Mouse (Mus musculus) forebrain, embryonic 16.5 days (tissue): ENCODE measurements at regions not wholly inside any gene's neighbourhood (a gene's known extent, or its start where the extent isn't known, plus 50 kb on each side); places are given as distances from the start of the nearest gene placed in this dataset.
A peak's percentile ranks its signal among the peaks of the same experiment; 100 is the strongest.
"Not testable (repeated sequence)": the region's sequence is repeated elsewhere in the genome, so short reads cannot be mapped to it uniquely, and the experiment has no call there.

ENCODE experiments used
- ATAC-seq: fragments of 200-750 bp; cut with Nextera tagmentation; 2 replicates; pipeline ENCODE4 v1.8.0; 2017; ENCODE audit warnings: mild to moderate bottlenecking, moderate library complexity
- H3K27ac ChIP-seq: fragments of 300-500 bp; sonication (generic); 2 replicates; pipeline ENCODE4 v1.5.1; 2014; ENCODE audit warnings: low read length, control low read depth
- H3K27me3 ChIP-seq: fragments of 300-500 bp; sonication (generic); replicated peaks from 2 replicates; pipeline ENCODE4 v1.6.1; 2014; ENCODE audit warnings: low read length; ENCODE audit not compliant: control insufficient read depth, insufficient read depth
- H3K36me3 ChIP-seq: fragments of 300-500 bp; sonication (generic); 2 replicates; pipeline ENCODE4 v1.6.1; 2014; ENCODE audit not compliant: control insufficient read depth, insufficient read depth
- H3K4me1 ChIP-seq: fragments of 300-500 bp; sonication (generic); replicated peaks from 2 replicates; pipeline ENCODE4 v1.6.1; 2014; ENCODE audit warnings: low read length; ENCODE audit not compliant: control insufficient read depth, insufficient read depth
- H3K4me2 ChIP-seq: fragments of 300-500 bp; sonication (generic); 2 replicates; pipeline ENCODE4 v1.6.1; 2014; ENCODE audit warnings: mild to moderate bottlenecking, low read length, control low read depth
- H3K4me3 ChIP-seq: fragments of 300-500 bp; sonication (generic); replicated peaks from 2 replicates; pipeline ENCODE4 v1.5.1; 2014; ENCODE audit warnings: mild to moderate bottlenecking, low read length, control low read depth
- H3K9ac ChIP-seq: fragments of 300-500 bp; sonication (generic); replicated peaks from 2 replicates; pipeline ENCODE4 v1.6.1; 2014; ENCODE audit warnings: low read depth, low read length, control low read depth
- H3K9me3 ChIP-seq: fragments of 300-500 bp; sonication (generic); 2 replicates; pipeline ENCODE4 v1.6.1; 2016; ENCODE audit warnings: low read length; ENCODE audit not compliant: control insufficient read depth
- WGBS: fragments of 180-500 bp; shearing (Covaris S2); extraction: QIAGEN DNeasy Blood & Tissue Kit; methylation state at CpG from one replicate; pipeline ENCODE4 v1.1.7; 2014; 5-methylcytosine and 5-hydroxymethylcytosine counted together

DNA sequence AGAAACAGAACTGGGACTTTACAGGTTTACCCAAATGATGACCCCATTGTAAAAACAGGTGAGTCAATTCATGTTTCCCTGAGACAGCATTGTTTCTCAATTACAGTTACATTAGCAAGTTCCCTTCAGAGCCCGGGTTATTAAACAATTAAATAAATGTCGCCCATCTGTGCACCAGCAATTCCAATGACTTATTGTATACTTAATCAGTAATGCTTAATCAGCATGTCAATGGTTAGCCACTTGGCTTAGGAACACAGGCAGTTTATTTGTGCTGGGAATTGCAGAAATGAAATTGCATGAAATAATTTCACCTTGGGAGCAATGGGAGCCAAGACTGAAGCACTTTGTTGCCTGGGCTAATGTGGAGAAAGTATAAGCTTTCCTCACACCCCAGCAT lies 364.3 kb downstream of the Kif2b start:
- no peak overlapping the region for H3K9ac ChIP-seq
- ATAC-seq: no peak
- H3K27me3 ChIP-seq: no peaks in the 10 kb centered on the region
- no peaks in the 10 kb centered on the region for H3K36me3 ChIP-seq
- no peaks in the 10 kb centered on the region for H3K4me1 ChIP-seq
- H3K4me3 ChIP-seq: no peak overlapping the region
- no peak overlapping the region for H3K27ac ChIP-seq
- WGBS: 49% methylated on average over 2 of the region's 2 CpGs
- H3K4me2 ChIP-seq: no peak overlapping the region
- no peaks in the 10 kb centered on the region for H3K9me3 ChIP-seq

DNA sequence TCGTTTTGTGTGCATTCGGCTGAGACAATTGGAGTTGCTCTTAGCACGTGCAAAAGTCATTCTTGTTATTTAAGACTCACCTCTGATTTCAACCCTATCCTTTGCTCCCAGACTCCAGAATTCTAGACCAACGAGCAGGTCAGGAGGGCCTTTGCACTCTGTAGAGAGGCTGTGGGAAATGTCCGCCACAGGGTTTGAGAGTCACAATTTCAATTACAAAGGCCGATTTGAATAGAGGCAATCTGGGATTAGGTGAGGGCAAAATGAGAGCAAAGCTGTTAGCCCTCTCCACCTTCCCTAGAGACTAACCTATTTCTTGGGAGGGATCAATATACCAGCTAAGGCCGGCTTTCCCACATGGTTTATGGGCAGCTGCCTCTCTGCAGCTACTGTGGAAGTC lies 370.9 kb downstream of the Kif2b start:
- Histone ChIP-seq H3K9me3 (no peaks in the 10 kb centered on the region), H3K27me3 (no peaks in the 10 kb centered on the region), H3K4me3 (no peak overlapping the region), H3K9ac (no peak overlapping the region), H3K4me2 (no peak overlapping the region), H3K27ac (no peak overlapping the region), H3K4me1 (no peaks in the 10 kb centered on the region), H3K36me3 (no peaks in the 10 kb centered on the region)
- WGBS: 32% methylated on average over 7 of the region's 7 CpGs
- no peak for ATAC-seq

DNA sequence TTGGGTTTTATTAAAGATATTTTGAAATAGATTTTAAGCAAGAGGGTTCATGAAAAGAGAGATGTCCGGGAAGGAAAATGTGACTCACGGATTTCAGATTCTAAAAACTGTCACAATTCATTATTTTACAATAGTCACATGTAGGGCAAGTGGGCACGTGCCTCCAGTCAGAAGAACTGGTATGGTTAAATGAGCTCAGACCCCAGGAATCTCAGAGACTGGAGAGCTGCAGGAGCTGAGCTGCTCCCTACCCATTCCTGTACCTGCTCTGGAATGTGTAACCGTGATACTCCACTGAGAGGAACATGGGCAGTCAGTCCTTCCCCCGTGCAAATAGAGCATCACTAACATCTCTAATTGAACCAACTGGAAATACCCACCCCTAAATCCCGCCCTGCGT lies 372.9 kb downstream of the Kif2b start:
- ATAC-seq: no peak
- Histone ChIP-seq H3K4me1 (no peaks in the 10 kb centered on the region), H3K9ac (no peak overlapping the region), H3K4me2 (no peak overlapping the region), H3K4me3 (no peak overlapping the region), H3K27me3 (no peaks in the 10 kb centered on the region), H3K27ac (no peak overlapping the region), H3K9me3 (no peaks in the 10 kb centered on the region), H3K36me3 (no peaks in the 10 kb centered on the region)
- 64% methylated on average over 7 of the region's 7 CpGs for WGBS

DNA sequence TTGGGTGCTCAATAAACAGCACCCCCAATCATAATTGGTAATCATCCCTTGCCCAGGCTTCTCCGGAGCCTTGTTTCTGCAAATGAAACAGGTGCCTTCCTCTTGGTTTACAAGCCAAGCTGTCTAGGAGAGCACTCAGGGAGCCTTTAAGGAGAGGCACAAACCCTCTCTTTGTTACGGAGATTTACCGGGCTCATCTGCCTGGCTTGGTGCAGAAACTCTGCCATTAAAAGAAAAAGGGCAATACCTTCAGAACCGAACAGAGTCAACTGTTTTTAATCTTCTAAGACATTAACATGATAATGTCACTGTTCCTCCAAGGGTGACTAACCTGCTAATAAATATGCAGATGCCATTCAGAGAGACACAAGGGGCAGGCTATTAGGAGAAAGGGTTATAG lies 380.5 kb downstream of the Kif2b start:
- no peak for ATAC-seq
- Histone ChIP-seq H3K27ac (no peak overlapping the region), H3K4me2 (no peak overlapping the region), H3K4me3 (no peak overlapping the region), H3K9me3 (no peaks in the 10 kb centered on the region), H3K27me3 (no peaks in the 10 kb centered on the region), H3K36me3 (no peaks in the 10 kb centered on the region), H3K9ac (no peak overlapping the region), H3K4me1 (0 out of 2 replicates have a peak, but pooled peaks cover 2% of the 10 kb centered on the region)
- 12% methylated on average over 4 of the region's 4 CpGs for WGBS

DNA sequence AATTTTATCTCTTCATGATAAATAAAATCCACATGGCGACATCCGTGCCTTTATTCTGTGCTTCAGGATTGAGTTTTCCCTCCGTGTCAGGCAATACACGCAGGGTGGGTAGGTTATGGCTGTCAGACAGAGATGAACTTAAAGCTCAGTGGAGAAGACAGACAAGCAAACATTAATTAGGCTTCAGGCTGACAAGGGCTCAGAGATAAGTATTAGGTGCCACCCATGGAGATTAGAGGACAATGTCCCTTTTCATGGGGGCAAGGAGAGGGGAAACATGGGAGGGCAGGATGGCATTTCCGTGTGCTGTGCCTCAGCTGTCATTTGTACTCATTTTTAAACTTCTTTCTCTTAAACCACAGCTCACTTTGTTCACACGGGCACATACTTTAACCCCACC lies 381.0 kb downstream of the Kif2b start:
- Histone ChIP-seq H3K9ac (no peak overlapping the region), H3K36me3 (no peaks in the 10 kb centered on the region), H3K27ac (no peak overlapping the region), H3K9me3 (no peaks in the 10 kb centered on the region), H3K4me1 (0 out of 2 replicates have a peak, but pooled peaks cover 2% of the 10 kb centered on the region), H3K4me3 (no peak overlapping the region), H3K27me3 (no peaks in the 10 kb centered on the region), H3K4me2 (no peak overlapping the region)
- 23% methylated on average over 6 of the region's 6 CpGs for WGBS
- no peak for ATAC-seq

DNA sequence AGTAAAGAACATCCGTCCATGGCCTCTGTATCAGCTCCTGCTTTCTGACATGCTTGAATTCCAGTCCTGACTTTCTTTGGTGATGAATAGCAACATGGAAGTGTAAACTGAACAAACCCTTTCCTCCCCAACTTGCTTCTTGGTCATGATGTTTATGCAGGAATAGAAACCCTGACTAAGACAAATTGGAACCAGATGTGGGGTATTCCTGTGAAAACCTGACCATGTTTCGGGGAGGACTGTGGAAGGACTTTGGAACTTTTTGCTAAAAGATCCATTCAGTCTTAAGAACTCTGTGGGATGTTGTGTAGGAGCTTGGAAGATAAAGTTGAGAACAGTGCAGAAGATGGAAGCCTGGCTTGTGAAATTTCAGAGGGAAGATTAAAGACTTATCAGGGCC lies 410.0 kb downstream of the Kif2b start:
- not testable (repeated sequence) for H3K27ac ChIP-seq, H3K36me3 ChIP-seq, ATAC-seq, H3K9me3 ChIP-seq, H3K4me1 ChIP-seq, H3K4me3 ChIP-seq, H3K9ac ChIP-seq, H3K27me3 ChIP-seq, H3K4me2 ChIP-seq
- 93% methylated on average over 2 of the region's 2 CpGs for WGBS

DNA sequence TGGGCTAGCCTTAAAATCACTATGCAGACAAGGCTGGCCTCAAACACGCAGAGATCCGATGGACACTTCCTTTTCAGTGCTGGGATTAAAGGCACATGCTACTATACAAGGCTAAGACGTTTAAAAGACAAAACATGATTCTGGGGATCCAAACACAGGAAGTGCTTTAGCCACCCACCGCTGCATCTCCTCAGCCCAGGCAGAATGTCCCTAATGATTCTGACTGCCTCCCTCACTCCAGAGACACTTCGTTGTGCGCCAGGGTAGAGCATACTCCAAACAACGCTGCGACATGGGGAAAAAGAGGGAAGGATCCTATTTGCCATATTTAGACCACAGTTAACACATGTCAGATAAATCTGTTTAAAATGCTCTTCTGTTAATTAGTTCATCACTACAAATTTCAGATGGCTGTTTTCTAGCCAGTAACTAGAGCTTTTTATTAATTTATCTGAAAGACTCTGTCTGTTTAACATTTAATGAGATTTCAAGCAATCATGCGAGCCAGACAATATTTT lies 443.5 kb downstream of the Kif2b start:
- no peaks in the 10 kb centered on the region for H3K9me3 ChIP-seq
- H3K4me2 ChIP-seq: no peak overlapping the region
- H3K27ac ChIP-seq: no peak overlapping the region
- H3K9ac ChIP-seq: no peak overlapping the region
- 56% methylated on average over 9 of the region's 9 CpGs for WGBS
- H3K27me3 ChIP-seq: no peaks in the 10 kb centered on the region
- no peaks in the 10 kb centered on the region for H3K36me3 ChIP-seq
- ATAC-seq: peak; percentile 38; the same call in 1 of the 2 replicates
- no peak overlapping the region for H3K4me3 ChIP-seq
- H3K4me1 ChIP-seq: 0 out of 2 replicates have a peak, but pooled peaks cover 5% of the 10 kb centered on the region

DNA sequence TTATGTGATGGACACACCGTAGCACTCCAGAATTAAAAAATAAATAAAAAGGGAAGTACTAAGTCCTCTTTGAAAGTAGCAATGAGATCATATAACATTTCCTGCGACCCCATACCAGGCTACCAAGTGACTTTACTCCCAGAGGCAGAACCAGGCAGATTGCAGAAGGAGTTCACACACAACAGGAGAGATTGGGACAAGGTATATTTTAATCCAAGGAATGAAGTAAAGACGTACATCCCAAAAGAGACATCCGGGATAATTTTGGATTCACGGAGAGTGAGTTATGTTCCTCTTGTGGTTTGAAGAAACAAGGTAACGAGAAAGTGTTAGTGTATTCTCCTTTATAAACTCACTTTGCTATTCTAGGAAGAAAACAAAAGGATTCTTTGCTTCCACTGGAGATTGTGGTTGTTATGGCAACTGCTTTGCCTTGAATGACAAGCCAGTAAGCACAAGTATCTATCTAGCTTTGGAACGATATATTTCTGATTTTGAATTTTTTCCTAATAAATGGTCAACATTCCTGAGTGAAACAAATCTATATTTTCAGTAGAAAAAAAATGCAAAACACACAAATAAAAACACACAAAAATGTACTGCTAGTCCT lies 444.5 kb downstream of the Kif2b start:
- Histone ChIP-seq H3K4me3 (no peak overlapping the region), H3K27me3 (no peaks in the 10 kb centered on the region), H3K4me2 (no peak overlapping the region), H3K36me3 (no peaks in the 10 kb centered on the region), H3K9me3 (no peaks in the 10 kb centered on the region), H3K9ac (no peak overlapping the region), H3K27ac (no peak overlapping the region), H3K4me1 (0 out of 2 replicates have a peak, but pooled peaks cover 5% of the 10 kb centered on the region)
- 45% methylated on average over 7 of the region's 7 CpGs for WGBS
- no peak for ATAC-seq

DNA sequence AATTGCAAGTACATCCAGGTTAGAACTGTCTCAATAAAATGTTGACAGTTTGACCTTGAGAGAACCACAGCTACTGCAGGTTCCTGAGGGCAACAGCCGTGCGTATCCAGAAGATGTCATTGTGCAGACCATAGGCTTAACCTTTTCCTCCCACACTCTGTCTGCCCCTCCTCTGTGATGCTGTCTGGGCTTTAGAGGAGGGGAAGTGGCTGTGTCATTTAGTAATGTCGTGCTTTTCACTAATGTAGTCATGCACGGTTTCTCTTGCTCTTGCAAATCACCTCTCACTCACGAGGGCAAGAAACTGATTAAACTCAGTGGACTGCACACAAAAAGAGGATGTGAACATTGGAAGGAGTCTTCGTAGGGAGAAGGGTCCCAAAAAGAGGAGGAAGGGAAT lies 443.8 kb upstream of the Tom1l1 start:
- no peak overlapping the region for H3K4me3 ChIP-seq
- no peaks in the 10 kb centered on the region for H3K27me3 ChIP-seq
- H3K9ac ChIP-seq: no peak overlapping the region
- no peak overlapping the region for H3K27ac ChIP-seq
- H3K4me1 ChIP-seq: 0 out of 2 replicates have a peak, but pooled peaks cover 5% of the 10 kb centered on the region
- H3K9me3 ChIP-seq: no peaks in the 10 kb centered on the region
- WGBS: 32% methylated on average over 6 of the region's 6 CpGs
- no peak for ATAC-seq
- no peak overlapping the region for H3K4me2 ChIP-seq
- H3K36me3 ChIP-seq: no peaks in the 10 kb centered on the region

DNA sequence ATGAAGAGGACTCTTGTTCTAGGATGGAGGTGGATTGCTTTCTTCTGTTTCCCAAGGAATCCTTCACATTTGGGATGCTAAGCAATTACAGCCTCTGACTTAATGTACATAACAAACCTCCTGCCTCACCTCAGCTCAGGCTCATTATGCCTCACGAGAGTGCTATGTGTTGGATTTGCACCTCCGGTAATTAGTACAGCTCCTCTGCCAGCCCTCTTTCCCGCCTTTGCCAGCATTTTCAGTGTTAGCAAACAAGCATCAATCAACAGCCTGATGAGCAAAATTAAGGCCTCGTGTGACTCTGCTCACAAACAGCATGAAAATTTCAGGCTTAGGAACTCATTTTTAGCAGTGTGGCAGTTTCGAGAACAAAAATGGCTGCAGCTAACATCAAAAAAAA lies 410.0 kb upstream of the Tom1l1 start:
- no peak overlapping the region for H3K27ac ChIP-seq
- H3K4me2 ChIP-seq: no peak overlapping the region
- ATAC-seq: peak; percentile 94
- no peak overlapping the region for H3K4me3 ChIP-seq
- WGBS: 5% methylated on average over 5 of the region's 5 CpGs
- no peaks in the 10 kb centered on the region for H3K9me3 ChIP-seq
- peaks cover 8% of the 10 kb centered on the region for H3K4me1 ChIP-seq
- H3K27me3 ChIP-seq: peaks cover 45% of the 10 kb centered on the region
- no peaks in the 10 kb centered on the region for H3K36me3 ChIP-seq
- H3K9ac ChIP-seq: no peak overlapping the region
